Mouse (Mus musculus) ES-CJ7 (cell line): Measurements from ENCODE around the gene Ldhb.
"Not testable (repeated sequence)": the region's sequence is repeated elsewhere in the genome, so short reads cannot be mapped to it uniquely, and the experiment has no call there.

Source experiments
- DNase-seq: peaks from one replicate; pipeline ENCODE4 v3.0.0; 2011; ENCODE audit warnings: low read depth, low spot score

The Ldhb gene

GRCm38 (mm10) chr6:142507785-142508162 is at the start of gene Ldhb:
Gene Ldhb, minus strand, starts transcription at chr6:142507957.
- DNase-seq, result peak; percentile 97

- no peak for DNase-seq
Measured at GRCm38 (mm10) chr6:142555988-142556387, 48.2 kb upstream of the Ldhb start.

GRCm38 (mm10) chr6:142551482-142551881 is 43.7 kb upstream of the Ldhb start:
- no peak for DNase-seq

- no peak for DNase-seq
Measured at GRCm38 (mm10) chr6:142550871-142551270, 43.1 kb upstream of the Ldhb start.

GRCm38 (mm10) chr6:142548377-142548776 is 40.6 kb upstream of the Ldhb start:
- DNase-seq, result no peak

DNA sequence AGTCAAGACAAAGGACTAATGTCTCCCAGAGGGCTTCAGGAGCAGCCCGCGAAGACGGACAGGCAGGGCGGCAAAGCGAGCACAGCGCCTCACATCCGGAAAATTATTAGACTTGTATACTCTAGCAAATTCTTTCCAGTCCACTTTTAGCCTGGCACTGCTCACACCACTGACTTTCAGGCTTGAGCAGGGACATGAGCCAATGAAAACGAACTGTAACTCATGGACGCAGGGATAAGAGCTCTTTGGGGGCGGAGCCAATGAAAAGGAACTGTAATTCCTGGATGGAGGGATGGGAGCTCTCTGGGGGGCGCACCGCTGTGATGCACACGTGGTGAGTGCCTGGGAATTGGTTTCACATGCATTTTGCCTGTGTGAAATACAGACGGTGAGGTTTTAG is 37.4 kb upstream of the Ldhb start:
- DNase-seq, result peak; percentile 13

DNA sequence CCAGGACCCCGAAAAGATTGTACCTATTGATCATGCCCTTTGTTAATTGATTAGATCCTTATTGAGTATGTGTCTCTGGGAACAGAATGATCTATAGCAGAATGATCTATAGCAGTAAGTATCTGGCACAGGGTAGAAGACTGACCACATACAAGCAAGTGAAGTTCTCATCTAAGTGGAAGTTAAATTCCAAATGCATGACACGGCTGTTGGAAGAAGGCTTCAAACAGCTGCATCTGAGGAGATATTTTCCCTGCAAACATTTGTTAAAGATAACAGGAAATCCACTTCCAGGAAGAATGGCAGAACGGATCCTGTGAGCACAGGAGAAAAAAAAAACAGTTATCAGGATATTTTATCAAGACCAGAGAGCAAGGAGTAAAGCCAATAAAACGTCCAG is 35.9 kb upstream of the Ldhb start:
- DNase-seq, result no peak

- DNase-seq, result no peak
Measured at GRCm38 (mm10) chr6:142542800-142543175, 35.0 kb upstream of the Ldhb start.

- no peak for DNase-seq
Measured at GRCm38 (mm10) chr6:142542082-142542799, 34.5 kb upstream of the Ldhb start.

- no peak for DNase-seq
Measured at GRCm38 (mm10) chr6:142540561-142541160, 32.9 kb upstream of the Ldhb start.

- no peak for DNase-seq
Measured at GRCm38 (mm10) chr6:142540131-142540530, 32.4 kb upstream of the Ldhb start.

DNA sequence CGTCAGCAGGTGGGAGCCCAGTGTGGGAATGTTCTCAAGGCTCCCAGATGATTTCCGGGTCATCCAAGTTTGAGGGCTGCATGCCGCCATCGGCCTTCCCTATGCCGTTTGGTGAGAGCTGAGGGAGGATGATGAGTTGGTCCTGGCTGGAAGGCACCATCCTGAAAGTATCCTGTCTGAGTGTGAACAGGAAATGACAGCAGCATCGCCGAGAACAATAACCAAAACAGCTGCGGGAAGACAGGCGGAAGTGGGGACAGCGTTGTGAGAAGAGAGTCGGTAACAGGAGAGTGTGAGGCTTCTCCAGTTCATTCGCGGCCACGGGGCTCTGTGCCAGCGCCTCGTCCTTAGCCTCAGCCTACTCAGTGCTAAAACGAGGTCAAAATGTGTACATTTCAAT is 30.7 kb upstream of the Ldhb start:
- no peak for DNase-seq

DNA sequence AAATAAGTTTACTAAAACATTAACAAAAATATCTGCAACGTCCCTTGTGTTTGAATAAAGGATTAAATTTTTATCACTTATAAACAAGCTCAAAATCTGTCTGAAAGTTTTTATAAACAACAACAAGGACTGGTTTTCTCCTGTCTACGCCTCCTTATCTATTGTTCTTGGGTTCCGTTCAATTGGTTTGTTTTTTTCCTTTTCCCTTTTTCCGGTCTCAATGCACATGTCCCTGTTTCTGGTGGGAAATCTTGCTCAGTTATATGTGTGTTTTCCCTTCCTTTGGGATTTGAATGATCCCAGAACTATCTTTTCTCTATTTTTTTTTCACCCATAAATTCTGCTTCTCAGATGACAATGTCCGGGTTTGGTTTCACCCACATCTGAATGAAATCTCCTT is 25.7 kb upstream of the Ldhb start:
- DNase-seq, result no peak

DNA sequence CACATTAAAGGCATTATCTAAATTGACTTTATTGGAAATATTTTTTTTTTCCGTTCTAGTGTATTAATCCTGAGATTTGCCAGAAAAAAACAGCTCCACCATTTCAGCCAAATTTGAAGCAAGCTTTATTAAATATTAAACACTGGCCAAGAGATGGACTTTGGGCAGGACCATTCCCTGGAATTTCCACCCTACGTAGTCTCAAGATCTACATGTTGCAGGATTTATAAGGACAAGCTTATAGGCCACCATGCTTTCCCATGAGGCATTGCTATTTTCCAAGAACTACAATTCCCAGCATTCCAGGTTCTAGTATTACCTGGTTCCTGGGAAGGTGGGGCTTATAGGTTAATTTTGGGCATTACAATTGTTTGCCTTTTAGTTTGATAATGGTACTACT is 24.9 kb upstream of the Ldhb start:
- DNase-seq, result no peak

- DNase-seq, result no peak
Measured at GRCm38 (mm10) chr6:142532141-142532540, 24.4 kb upstream of the Ldhb start.

DNA sequence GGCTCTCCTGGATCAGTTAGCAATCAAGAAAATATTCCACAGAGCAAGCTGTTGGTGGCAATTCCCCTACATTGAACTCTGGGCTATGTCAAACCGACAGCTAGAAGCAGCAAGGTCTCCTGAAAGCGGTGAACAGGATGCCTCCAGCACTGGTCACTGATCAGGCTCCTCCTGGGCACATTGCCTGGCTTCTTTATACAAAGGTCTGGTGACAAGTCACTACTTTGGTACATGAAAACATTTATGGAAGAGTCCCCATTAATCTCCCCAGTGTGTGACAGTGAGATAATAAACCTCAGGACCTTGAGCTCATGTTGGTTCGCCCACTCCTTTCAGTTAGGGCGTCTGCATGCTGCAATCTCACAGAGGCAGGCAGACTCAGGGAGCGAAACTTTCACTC is 22.6 kb upstream of the Ldhb start:
- no peak for DNase-seq

DNA sequence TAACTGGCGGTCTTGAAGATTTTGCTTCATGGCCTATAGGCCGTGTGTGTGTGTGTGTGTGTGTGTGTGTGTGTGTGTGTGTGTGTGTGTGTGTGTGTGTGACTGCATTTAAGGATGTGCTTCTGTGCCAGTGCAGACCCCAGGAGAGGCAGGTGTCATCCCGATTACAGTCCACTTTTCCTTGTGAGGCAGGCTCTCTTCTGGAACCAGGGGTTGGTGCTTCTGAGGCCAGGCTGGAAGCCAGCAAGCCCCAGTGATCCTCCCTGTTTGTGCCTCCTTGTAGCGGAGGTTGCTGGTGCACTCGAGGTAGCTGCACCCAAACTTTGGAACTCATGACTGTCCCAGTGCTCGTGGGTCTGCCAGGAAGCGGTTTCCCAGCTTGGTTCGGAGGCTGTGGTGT is 21.9 kb upstream of the Ldhb start:
- DNase-seq, result no peak

DNA sequence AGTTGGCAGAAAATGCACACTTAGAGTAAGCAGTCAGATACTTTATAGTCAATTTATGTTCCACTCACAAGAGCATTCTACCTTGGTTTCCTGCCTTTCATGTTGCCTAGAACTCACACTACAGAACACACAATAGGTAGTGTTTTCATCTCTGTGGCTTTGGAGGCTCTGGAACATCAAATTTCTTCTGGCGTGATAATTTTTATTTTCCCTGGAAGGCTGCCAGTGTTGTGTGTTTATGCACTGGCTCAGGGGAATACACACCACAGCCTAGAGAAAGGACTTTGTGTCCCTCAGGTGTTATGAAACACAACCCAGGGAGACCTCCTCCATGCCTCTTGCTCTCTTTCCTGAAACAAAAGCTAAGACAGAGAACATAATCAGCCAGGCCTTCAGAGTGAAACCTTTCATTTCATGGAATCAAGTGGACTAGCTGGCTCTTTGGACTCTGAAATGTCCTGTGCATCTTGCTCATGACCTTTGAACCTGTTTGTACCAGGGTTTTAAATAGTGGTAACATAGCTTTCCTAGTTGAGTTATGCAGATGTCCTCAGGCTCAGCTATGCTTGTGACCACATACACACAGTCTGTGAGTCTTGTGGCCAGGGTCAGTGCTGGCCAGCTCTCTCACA is 20.3 kb upstream of the Ldhb start:
- no peak for DNase-seq

DNA sequence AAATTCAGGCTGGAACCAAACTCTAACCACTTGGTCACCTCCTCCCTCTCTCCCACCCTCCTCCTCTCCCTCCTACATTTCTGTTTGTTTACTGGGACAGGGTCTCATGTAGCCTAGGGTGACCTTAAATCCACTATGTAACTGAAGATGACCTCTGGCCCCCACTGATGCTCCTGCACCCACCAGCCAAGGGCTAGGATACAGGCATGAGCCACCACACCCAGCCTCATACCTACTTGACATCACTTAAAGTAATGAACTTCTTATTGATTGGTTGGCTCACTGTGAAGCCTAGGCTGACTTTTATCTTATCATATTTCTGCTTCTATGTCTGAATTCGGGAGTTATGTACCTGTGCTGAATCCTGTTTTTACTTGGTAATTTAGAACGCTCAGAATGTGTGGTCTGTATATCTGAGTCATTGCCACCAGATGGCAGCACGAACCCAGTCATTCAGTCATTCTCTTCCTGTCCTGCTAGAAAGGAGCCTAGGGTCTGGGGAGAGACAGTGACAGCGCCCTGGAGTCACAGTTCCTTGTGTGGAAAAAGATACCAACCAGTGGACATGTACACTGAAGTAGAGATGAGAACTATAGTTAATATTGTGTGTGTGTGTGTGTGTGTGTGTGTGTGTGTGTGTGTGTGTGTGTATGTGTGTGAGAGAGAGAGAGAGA is 17.0 kb upstream of the Ldhb start:
- DNase-seq, result peak; percentile 77

DNA sequence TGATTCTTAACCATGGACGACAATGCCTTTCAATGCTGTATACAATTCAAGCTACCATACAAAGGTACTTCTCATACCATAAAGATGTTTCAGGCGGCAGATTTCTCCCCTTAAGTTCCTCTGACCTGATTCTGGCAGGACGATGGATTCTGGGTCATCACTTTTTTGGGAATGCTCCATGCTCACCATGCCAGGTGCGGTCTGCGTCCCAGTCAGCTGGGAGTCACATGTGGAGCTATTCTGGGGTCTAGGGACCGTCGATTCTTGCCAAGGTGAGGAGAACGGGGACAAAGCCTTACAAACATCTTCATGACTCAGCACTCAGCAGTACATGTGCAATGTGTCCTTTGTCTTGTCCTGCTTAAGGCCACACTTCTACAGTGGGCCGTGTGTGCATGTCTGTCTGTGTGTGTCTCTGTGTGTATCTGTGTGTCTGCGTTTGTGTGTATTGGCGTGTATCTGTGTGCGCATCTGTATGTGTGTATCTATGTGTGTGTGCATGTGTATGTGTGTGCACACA is 13.9 kb upstream of the Ldhb start:
- DNase-seq, result no peak

- peak; percentile 65 for DNase-seq
Measured at GRCm38 (mm10) chr6:142519110-142519509, 11.4 kb upstream of the Ldhb start.

- DNase-seq, result not testable (repeated sequence)
Measured at GRCm38 (mm10) chr6:142515379-142515778, 7.6 kb upstream of the Ldhb start.
